ENCODE assay signal across 16 mouse cellular contexts in the genomic region with DNA sequence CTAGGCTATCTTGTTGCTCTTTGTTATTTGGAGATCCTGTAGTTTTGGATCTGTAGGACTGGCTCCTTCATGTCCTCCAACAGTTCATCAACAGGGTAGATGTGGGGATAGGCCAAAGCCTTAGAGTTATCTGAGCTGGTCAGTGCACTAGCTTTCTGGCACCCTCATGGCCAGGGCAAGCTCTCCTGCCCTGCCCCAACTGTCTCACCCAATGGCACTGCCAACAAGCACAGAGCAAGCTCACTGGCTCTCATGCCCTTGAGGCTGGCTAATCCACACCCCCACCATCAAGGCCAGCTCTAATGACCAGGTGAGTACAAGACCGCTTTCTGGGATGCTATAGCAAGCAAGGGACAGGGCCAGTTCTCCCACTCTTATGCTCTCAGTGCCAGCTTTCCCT.
"Had no signal": no experiment of that assay in that cellular context is flagged by ENCODE, and none has a peak within 500 bp of the region (broad histone marks: within the 10 kb centered on the region; RNA-seq: fewer than 3 reads in every experiment).

No protein-coding gene starts in this region.

- H3K4me3 ChIP-seq: neural tube, embryonic 13.5 days; neural tube, embryonic 15.5 days; stomach, embryonic 15.5 days had no signal

- H3K27me3 ChIP-seq: neural tube, embryonic 13.5 days; neural tube, embryonic 15.5 days; stomach, embryonic 15.5 days had no signal

- H3K27ac ChIP-seq: neural tube, embryonic 13.5 days; neural tube, embryonic 15.5 days; stomach, embryonic 15.5 days; stomach, postnatal 0 days had no signal

- H3K36me3 ChIP-seq: neural tube, embryonic 13.5 days; neural tube, embryonic 15.5 days; stomach, embryonic 15.5 days had no signal

- H3K4me1 ChIP-seq: neural tube, embryonic 15.5 days; stomach, embryonic 15.5 days had no signal

- H3K9ac ChIP-seq: neural tube, embryonic 13.5 days; neural tube, embryonic 15.5 days; stomach, embryonic 15.5 days had no signal

- DNase-seq: retina, postnatal 1 day; right cerebral cortex, adult 18-20 months; right cerebral cortex, postnatal 14 days; right cerebral cortex, postnatal 25 days; right cerebral cortex, postnatal 4 days; spleen, adult 18-20 months; thymus, adult 18-20 months; thymus, adult 2 months; thymus, postnatal 14 days; thymus, postnatal 25 days; thymus, postnatal 36 days; thymus, postnatal 4 days had no signal

- H3K4me2 ChIP-seq: neural tube, embryonic 13.5 days; neural tube, embryonic 15.5 days; stomach, embryonic 15.5 days had no signal

- H3K9me3 ChIP-seq: neural tube, embryonic 13.5 days; neural tube, embryonic 15.5 days; stomach, embryonic 15.5 days had no signal
